Mouse (Mus musculus): Measurements from ENCODE around the gene Sox8. TPM values are rescaled to one million over a fixed set of nuclear protein-coding genes. Genes with fewer than 3 reads are reported as not detected.

Gene Sox8
- polyA plus RNA-seq, 1 experiment from 2014 or later = 2.2 TPM

GRCm38 (mm10) chr17:25538945-25539875 is 31.3 kb downstream of the Sox8 start:
- no peak for TF ChIP-seq CTCF (IDR thresholded peaks at IDR 0.05; ENCODE audit: low read depth)
- Histone ChIP-seq H3K4me2 (ENCODE audit: low read length) (peak overlapping the region; percentile 32; the same call in 1 of the 2 replicates), H3K9ac (ENCODE audit: low read depth, low read length) (no peak overlapping the region), H3K4me3 (replicated peaks; ENCODE audit: low read depth, low read length) (no peak overlapping the region), H3K27ac (no peak overlapping the region), H3K36me3 (ENCODE audit: insufficient read depth, low read length) (no peaks in the 10 kb centered on the region), H3K9me3 (replicated peaks; ENCODE audit: low read length) (no peaks in the 10 kb centered on the region), H3K27me3 (ENCODE audit: insufficient read depth, low read length) (no peaks in the 10 kb centered on the region), H3K4me1 (replicated peaks; ENCODE audit: insufficient read depth, low read length) (no peaks in the 10 kb centered on the region)
- DNase-seq (ENCODE audit: low spot score) (peak; percentile 75), ATAC-seq (replicated peaks; ENCODE audit: low FRiP score, low read depth) (peak; percentile 87)
- 26% methylated on average over 27 of the region's 27 CpGs for WGBS

- Histone ChIP-seq H3K4me3 (replicated peaks; ENCODE audit: low read depth, low read length) (no peak overlapping the region), H3K36me3 (ENCODE audit: insufficient read depth, low read length) (no peaks in the 10 kb centered on the region), H3K27ac (no peak overlapping the region), H3K4me1 (replicated peaks; ENCODE audit: insufficient read depth, low read length) (no peaks in the 10 kb centered on the region), H3K4me2 (ENCODE audit: low read length) (no peak overlapping the region), H3K27me3 (ENCODE audit: insufficient read depth, low read length) (no peaks in the 10 kb centered on the region), H3K9ac (ENCODE audit: low read depth, low read length) (no peak overlapping the region), H3K9me3 (replicated peaks; ENCODE audit: low read length) (no peaks in the 10 kb centered on the region)
- DNase-seq (ENCODE audit: low spot score) (no peak), ATAC-seq (replicated peaks; ENCODE audit: low FRiP score, low read depth) (no peak)
- WGBS = 63% methylated on average over 8 of the region's 8 CpGs
- no peak for TF ChIP-seq CTCF (IDR thresholded peaks at IDR 0.05; ENCODE audit: low read depth)
These were observed 40.0 kb downstream of the Sox8 start for GRCm38 (mm10) chr17:25530357-25531022.

- no peaks in the 10 kb centered on the region for H3K9me3 ChIP-seq (replicated peaks; ENCODE audit: low read length)
- H3K4me3 ChIP-seq (replicated peaks; ENCODE audit: low read depth, low read length) = no peak overlapping the region
- 63% methylated on average over 12 of the region's 12 CpGs for WGBS
- no peak overlapping the region for H3K4me2 ChIP-seq (ENCODE audit: low read length)
- no peaks in the 10 kb centered on the region for H3K36me3 ChIP-seq (ENCODE audit: insufficient read depth, low read length)
- no peak overlapping the region for H3K27ac ChIP-seq
- no peak for TF ChIP-seq CTCF (IDR thresholded peaks at IDR 0.05; ENCODE audit: low read depth)
- no peak overlapping the region for H3K9ac ChIP-seq (ENCODE audit: low read depth, low read length)
- no peaks in the 10 kb centered on the region for H3K27me3 ChIP-seq (ENCODE audit: insufficient read depth, low read length)
- DNase-seq (ENCODE audit: low spot score) = no peak
- no peak for ATAC-seq (replicated peaks; ENCODE audit: low FRiP score, low read depth)
- no peaks in the 10 kb centered on the region for H3K4me1 ChIP-seq (replicated peaks; ENCODE audit: insufficient read depth, low read length)
These were observed 48.4 kb downstream of the Sox8 start for GRCm38 (mm10) chr17:25522080-25522479.

- no peak overlapping the region for H3K4me2 ChIP-seq (ENCODE audit: low read length)
- no peaks in the 10 kb centered on the region for H3K4me1 ChIP-seq (replicated peaks; ENCODE audit: insufficient read depth, low read length)
- no peak for ATAC-seq (replicated peaks; ENCODE audit: low FRiP score, low read depth)
- no peak overlapping the region for H3K4me3 ChIP-seq (replicated peaks; ENCODE audit: low read depth, low read length)
- H3K27me3 ChIP-seq (ENCODE audit: insufficient read depth, low read length) = no peaks in the 10 kb centered on the region
- no peaks in the 10 kb centered on the region for H3K36me3 ChIP-seq (ENCODE audit: insufficient read depth, low read length)
- no peak for TF ChIP-seq CTCF (IDR thresholded peaks at IDR 0.05; ENCODE audit: low read depth)
- 22% methylated on average over 9 of the region's 9 CpGs for WGBS
- no peak overlapping the region for H3K27ac ChIP-seq
- DNase-seq (ENCODE audit: low spot score) = no peak
- no peaks in the 10 kb centered on the region for H3K9me3 ChIP-seq (replicated peaks; ENCODE audit: low read length)
- no peak overlapping the region for H3K9ac ChIP-seq (ENCODE audit: low read depth, low read length)
These were observed 50.0 kb downstream of the Sox8 start for GRCm38 (mm10) chr17:25520492-25520891.

- H3K4me3 ChIP-seq (replicated peaks; ENCODE audit: low read depth, low read length) = no peak overlapping the region
- H3K4me2 ChIP-seq (ENCODE audit: low read length) = no peak overlapping the region
- no peak overlapping the region for H3K27ac ChIP-seq
- H3K27me3 ChIP-seq (ENCODE audit: insufficient read depth, low read length) = no peaks in the 10 kb centered on the region
- ATAC-seq (replicated peaks; ENCODE audit: low FRiP score, low read depth) = no peak
- no peak for TF ChIP-seq CTCF (IDR thresholded peaks at IDR 0.05; ENCODE audit: low read depth)
- no peak overlapping the region for H3K9ac ChIP-seq (ENCODE audit: low read depth, low read length)
- H3K9me3 ChIP-seq (replicated peaks; ENCODE audit: low read length) = no peaks in the 10 kb centered on the region
- no peak for DNase-seq (ENCODE audit: low spot score)
- H3K36me3 ChIP-seq (ENCODE audit: insufficient read depth, low read length) = no peaks in the 10 kb centered on the region
- WGBS = 80% methylated on average over 5 of the region's 5 CpGs
- no peaks in the 10 kb centered on the region for H3K4me1 ChIP-seq (replicated peaks; ENCODE audit: insufficient read depth, low read length)
These were observed 51.0 kb downstream of the Sox8 start for GRCm38 (mm10) chr17:25519511-25519910.

GRCm38 (mm10) chr17:25518144-25518543 is 52.3 kb downstream of the Sox8 start:
- no peak for DNase-seq (ENCODE audit: low spot score)
- 85% methylated on average over 17 of the region's 17 CpGs for WGBS
- Histone ChIP-seq H3K27me3 (ENCODE audit: insufficient read depth, low read length) (no peaks in the 10 kb centered on the region), H3K4me3 (replicated peaks; ENCODE audit: low read depth, low read length) (no peak overlapping the region), H3K9ac (ENCODE audit: low read depth, low read length) (no peak overlapping the region), H3K27ac (no peak overlapping the region), H3K4me2 (ENCODE audit: low read length) (no peak overlapping the region), H3K9me3 (replicated peaks; ENCODE audit: low read length) (no peaks in the 10 kb centered on the region), H3K36me3 (ENCODE audit: insufficient read depth, low read length) (no peaks in the 10 kb centered on the region), H3K4me1 (replicated peaks; ENCODE audit: insufficient read depth, low read length) (no peaks in the 10 kb centered on the region)
- ATAC-seq (replicated peaks; ENCODE audit: low FRiP score, low read depth) = no peak; the same call in 1 of the 2 replicates
- TF ChIP-seq CTCF (IDR thresholded peaks at IDR 0.05; ENCODE audit: low read depth) = no peak
